Comparison of ENCODE assay signal across 8 mouse cellular contexts in genomic region chr1:86581692-86582450, GRCm38 (mm10). TPM values are rescaled to one million over a fixed set of nuclear protein-coding genes. Genes with fewer than 3 reads are reported as not detected.
DNase-seq lines count a peak whose midpoint lies in the region; ATAC-seq and TF ChIP-seq lines count a peak whose summit lies in the region.

No protein-coding gene starts in this region.

- no peaks in the 10 kb centered on the region for H3K9me3 ChIP-seq in erythroblast, embryonic 14.5 days (ENCODE audit: control insufficient read depth, low read length)
- H3K9me3 ChIP-seq in liver, postnatal 0 days (ENCODE audit: low read length), result no peaks in the 10 kb centered on the region
- H3K9me3 ChIP-seq in neural tube, embryonic 14.5 days (ENCODE audit: control insufficient read depth, low read length), result no peaks in the 10 kb centered on the region

- H3K36me3 ChIP-seq in erythroblast, embryonic 14.5 days (ENCODE audit: control insufficient read depth), result peaks cover 4% of the 10 kb centered on the region
- H3K36me3 ChIP-seq in liver, postnatal 0 days (replicated peaks; ENCODE audit: insufficient read depth, low read length), result no peaks in the 10 kb centered on the region
- H3K36me3 ChIP-seq in neural tube, embryonic 14.5 days (ENCODE audit: control insufficient read depth, insufficient read depth, low read length), result no peaks in the 10 kb centered on the region

- H3K9ac ChIP-seq in liver, postnatal 0 days (replicated peaks), result peak overlapping the region; percentile 85
- H3K9ac ChIP-seq in neural tube, embryonic 14.5 days (replicated peaks; ENCODE audit: low read depth, low read length), result peak overlapping the region; percentile 83

- peak; percentile 26 for DNase-seq in right cerebral cortex, postnatal 14 days
- no peak for DNase-seq in right cerebral cortex, postnatal 36 days (ENCODE audit: low spot score in 2 of 2)
- peak; percentile 15 for DNase-seq in adrenal gland, postnatal 25 days
- peak; percentile 38 for DNase-seq in liver, postnatal 0 days
- DNase-seq in layer of hippocampus, adult 11-12 months (ENCODE audit: low spot score), result no peak

- no peak for TF ChIP-seq EP300 in liver, postnatal 0 days (IDR thresholded peaks at IDR 0.05; ENCODE audit: low read depth)

- peak overlapping the region; percentile 97 for H3K4me3 ChIP-seq in erythroblast, embryonic 14.5 days (replicated peaks)
- H3K4me3 ChIP-seq in liver, postnatal 0 days (ENCODE audit: low read depth, low read length), result peak overlapping the region; percentile 85
- peak overlapping the region; percentile 80 for H3K4me3 ChIP-seq in neural tube, embryonic 14.5 days (ENCODE audit: low read depth, low read length)

- no peaks in the 10 kb centered on the region for H3K27me3 ChIP-seq in erythroblast, embryonic 14.5 days (ENCODE audit: control insufficient read depth)
- H3K27me3 ChIP-seq in liver, postnatal 0 days (ENCODE audit: insufficient read depth, low read length), result no peaks in the 10 kb centered on the region
- H3K27me3 ChIP-seq in neural tube, embryonic 14.5 days (ENCODE audit: control insufficient read depth, insufficient read depth, low read length), result no peaks in the 10 kb centered on the region

- H3K27ac ChIP-seq in liver, postnatal 0 days (ENCODE audit: low read depth), result peak overlapping the region; percentile 67
- H3K27ac ChIP-seq in neural tube, embryonic 14.5 days (ENCODE audit: low read depth, low read length), result peak overlapping the region; percentile 73; the same call in 1 of the 2 replicates

- ATAC-seq in inflammation-experienced regulatory T-cells, adult 6 months, result peak; percentile 66
- ATAC-seq in liver, postnatal 0 days, result peak; percentile 73
- peak; percentile 82 for ATAC-seq in neural tube, embryonic 14.5 days (ENCODE audit: low read depth)

- H3K4me2 ChIP-seq in liver, postnatal 0 days (ENCODE audit: low read depth, low read length), result peak overlapping the region; percentile 95
- H3K4me2 ChIP-seq in neural tube, embryonic 14.5 days (ENCODE audit: low read depth, low read length), result peak overlapping the region; percentile 72

- whole genome bisulfite sequencing in liver, postnatal 0 days (ENCODE audit: insufficient replicate concordance), result 1% methylated on average over 37 of the region's 38 CpGs
- WGBS in neural tube, embryonic 14.5 days, result 2% methylated on average over 34 of the region's 38 CpGs

- no peak for TF ChIP-seq CTCF in liver, postnatal 0 days (IDR thresholded peaks at IDR 0.05; ENCODE audit: low read depth)

- peaks cover 38% of the 10 kb centered on the region for H3K4me1 ChIP-seq in erythroblast, embryonic 14.5 days (ENCODE audit: control insufficient read depth)
- H3K4me1 ChIP-seq in liver, postnatal 0 days (ENCODE audit: insufficient read depth), result peaks cover 29% of the 10 kb centered on the region
- peaks cover 8% of the 10 kb centered on the region for H3K4me1 ChIP-seq in neural tube, embryonic 14.5 days (ENCODE audit: control insufficient read depth, insufficient read depth, low read length)

RNA-seq across cellular contexts. Expression of gene Pde6d, which starts 0.6 kb away (rescaled TPM):
- total RNA-seq in adrenal gland, postnatal 25 days (2021), result 29.9 and 36.9 TPM in 2 replicates
- polyA plus RNA-seq in erythroblast, embryonic 14.5 days (2012), result 6.6 and 8.1 TPM in 2 replicates
- polyA plus RNA-seq in inflammation-experienced regulatory T-cells, adult 6 months (2017; shearing (Covaris generic)), result 10 to 100 TPM; 17.7 to 21.6 (median 18.1) TPM
- polyA plus RNA-seq in liver, postnatal 0 days (2015; fragmentation: Nextera tagmentation; extraction: Ambion mirVana), result 25.2 and 29.6 TPM in 2 replicates
- 92.9 and 97.4 TPM in 2 replicates for polyA plus RNA-seq in neural tube, embryonic 14.5 days (2014; fragmentation: Nextera tagmentation; extraction: Ambion mirVana)

RNA-seq across cellular contexts. Expression of gene Cops7b, which starts 0.8 kb away (rescaled TPM):
- 16.8 and 18.0 TPM in 2 replicates for total RNA-seq in adrenal gland, postnatal 25 days (2021)
- polyA plus RNA-seq in erythroblast, embryonic 14.5 days (2012), result 1.8 and 2.0 TPM in 2 replicates
- polyA plus RNA-seq in inflammation-experienced regulatory T-cells, adult 6 months (2017; shearing (Covaris generic)), result 10 to 100 TPM; 14.5 to 17.0 (median 15.8) TPM
- polyA plus RNA-seq in liver, postnatal 0 days (2015; fragmentation: Nextera tagmentation; extraction: Ambion mirVana), result 8.5 and 9.8 TPM in 2 replicates
- 52.1 and 55.7 TPM in 2 replicates for polyA plus RNA-seq in neural tube, embryonic 14.5 days (2014; fragmentation: Nextera tagmentation; extraction: Ambion mirVana)

RNA-seq across cellular contexts. Expression of gene Ptma, which starts 55.3 kb away (rescaled TPM):
- total RNA-seq in adrenal gland, postnatal 25 days (2021), result 556 and 574 TPM in 2 replicates
- 597 and 661 TPM in 2 replicates for polyA plus RNA-seq in erythroblast, embryonic 14.5 days (2012)
- polyA plus RNA-seq in inflammation-experienced regulatory T-cells, adult 6 months (2017; shearing (Covaris generic)), result 1,000 to 10,000 TPM; 2,583 to 3,807 (median 2,925) TPM
- 750 and 799 TPM in 2 replicates for polyA plus RNA-seq in liver, postnatal 0 days (2015; fragmentation: Nextera tagmentation; extraction: Ambion mirVana)
- polyA plus RNA-seq in neural tube, embryonic 14.5 days (2014; fragmentation: Nextera tagmentation; extraction: Ambion mirVana), result 1,651 and 1,970 TPM in 2 replicates

Comparison
In these comparisons a context has a peak if more than half of its experiments do, and no peak if none do; other contexts are left out.
1. DNase-seq: peak in right cerebral cortex, postnatal 14 days (single experiment), adrenal gland, postnatal 25 days (single experiment) and liver, postnatal 0 days (single experiment); none in right cerebral cortex, postnatal 36 days (0 of 2) and layer of hippocampus, adult 11-12 months (single experiment).
2. Peak in every context shown above with its lines, with median percentiles within 50 percentile points of each other: H3K4me3 ChIP-seq and ATAC-seq.